Mouse (Mus musculus) kidney, adult 2 months (tissue): ENCODE data around the gene Rsbn1l.

ENCODE experiments used
- CTCF ChIP-seq: fragments of 200-500 bp; conservative IDR thresholded peaks from 2 replicates; pipeline ENCODE4 v1.5.1; 2011; ENCODE audit warnings: low read depth, mild to moderate bottlenecking, control low read depth, low read length, moderate library complexity, mixed read lengths; ENCODE audit not compliant: insufficient read depth, insufficient read length
- POLR2A ChIP-seq: fragments of 200-500 bp; IDR thresholded peaks from one replicate; pipeline ENCODE4 v1.6.1; 2011; ENCODE audit warnings: low read depth, low read length, control low read depth

DNA sequence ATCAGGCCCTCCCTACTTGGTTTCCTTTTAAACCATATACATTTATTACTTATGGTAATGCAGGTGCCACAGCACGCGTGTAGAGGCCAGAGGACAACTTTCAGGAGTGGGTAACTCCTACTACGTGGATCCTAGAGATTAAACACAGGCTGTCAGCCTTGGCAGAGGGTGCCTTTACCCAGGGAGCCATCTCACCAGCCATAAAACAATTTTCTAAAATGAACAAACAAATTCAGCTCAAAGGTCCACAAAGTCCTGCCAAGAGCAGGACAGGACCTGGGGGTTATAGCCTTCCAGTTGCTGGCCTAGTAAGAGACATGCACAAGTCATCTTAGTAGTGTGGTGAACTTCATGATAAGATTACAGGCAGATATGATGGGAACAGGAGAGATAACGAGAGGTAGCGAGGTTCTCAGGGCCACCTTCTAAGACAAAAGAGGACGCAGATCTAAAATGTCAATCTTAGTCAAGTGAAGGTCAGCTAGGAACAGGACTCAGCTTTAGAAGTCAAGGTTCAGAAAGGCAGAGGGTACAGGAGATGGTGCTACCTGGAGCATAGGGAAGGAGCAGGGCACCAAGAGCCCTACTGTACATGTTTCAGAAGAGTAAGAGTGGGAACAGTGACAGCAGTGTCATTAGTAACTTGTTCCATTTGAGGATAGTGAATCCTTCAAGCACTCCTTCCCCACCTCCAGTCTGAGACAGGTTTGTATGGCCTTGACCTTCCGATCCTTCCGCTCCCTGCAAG, 34.0 kb upstream of the Rsbn1l start:
- TF ChIP-seq POLR2A (no peak), CTCF (no peak)
